Mouse (Mus musculus): Measurements from ENCODE around the gene Ackr1.
A peak's percentile ranks its signal among the peaks of the same experiment; 100 is the strongest.

Ackr1 gene

DNA sequence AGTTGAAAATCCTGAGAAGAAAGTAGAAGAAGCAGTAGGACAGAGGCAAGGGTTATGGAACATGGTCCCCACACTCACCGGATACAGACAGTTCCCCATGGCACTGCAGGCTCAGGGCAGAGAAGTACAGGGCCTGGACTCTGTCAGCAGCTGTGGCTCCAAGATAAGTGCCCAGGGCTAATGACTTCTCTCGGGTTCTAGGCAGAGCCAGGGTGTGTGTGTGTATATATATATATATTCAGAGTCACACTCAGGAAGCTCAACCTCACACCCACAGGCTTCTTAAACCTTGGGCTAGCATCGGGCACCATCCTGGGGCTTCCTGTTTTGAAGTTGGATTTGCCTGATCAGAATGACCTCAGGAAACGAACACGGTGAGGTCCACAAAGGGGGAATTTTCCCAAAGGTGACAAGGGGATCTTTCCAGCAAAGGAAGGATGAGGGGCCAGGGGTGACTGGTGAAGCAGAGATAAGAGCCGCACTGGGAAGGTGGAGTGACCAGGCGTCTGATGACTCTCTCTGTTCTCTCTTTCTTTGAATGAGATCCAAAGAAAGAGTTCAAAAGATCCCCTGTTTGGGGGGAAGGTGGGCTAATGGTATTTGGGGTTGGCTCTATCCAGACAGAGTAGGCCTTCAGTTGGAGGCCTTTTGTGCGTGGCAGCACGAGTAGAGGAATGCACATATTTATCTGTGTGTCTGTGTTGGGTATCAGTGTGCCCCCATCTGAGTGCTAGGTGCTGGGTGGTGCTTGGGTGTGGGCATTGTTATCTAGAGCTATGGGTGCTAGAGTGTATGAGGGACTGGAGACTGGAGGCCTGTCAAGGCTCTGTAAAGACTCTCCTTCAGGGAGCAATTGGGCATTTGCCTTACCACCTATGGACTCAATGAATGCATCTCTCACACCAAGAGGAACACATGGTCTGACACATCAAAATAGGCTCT lies at the start of gene Ackr1:
TSS of gene Ackr1 (minus strand) at position 439 of the 942 bp plus-strand sequence.
- DNase-seq (ENCODE audit: low read depth, low spot score): no peak

GRCm38 (mm10) chr1:173381436-173381835 lies 47.9 kb upstream of the Ackr1 start:
- DNase-seq (ENCODE audit: low read depth, low spot score): no peak

GRCm38 (mm10) chr1:173377380-173378112 lies 44.0 kb upstream of the Ackr1 start:
- DNase-seq (ENCODE audit: low read depth, low spot score): peak; percentile 45

DNA sequence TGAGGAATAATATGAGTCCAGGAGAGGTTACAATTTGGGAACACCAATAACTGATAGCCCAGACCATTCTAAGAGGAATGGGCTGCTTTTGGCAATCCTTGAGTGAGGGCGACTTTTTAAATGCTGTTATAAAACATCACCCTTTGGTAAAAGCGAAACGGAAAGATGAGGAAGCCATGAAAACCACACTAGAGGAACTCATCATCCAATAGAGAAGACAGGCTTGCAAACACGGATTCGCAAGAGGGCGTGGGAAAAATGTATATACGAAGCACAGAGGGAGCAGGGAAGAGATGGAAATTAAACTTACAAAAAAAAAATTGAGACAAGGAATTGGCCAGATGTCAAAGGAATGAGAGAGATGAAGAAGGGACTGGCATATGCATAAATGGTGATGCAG lies 40.5 kb upstream of the Ackr1 start:
- DNase-seq (ENCODE audit: low read depth, low spot score): no peak

- no peak for DNase-seq (ENCODE audit: low read depth, low spot score)
These were observed 38.0 kb upstream of the Ackr1 start for GRCm38 (mm10) chr1:173371586-173371985.

- DNase-seq (ENCODE audit: low read depth, low spot score): no peak
These were observed 36.9 kb upstream of the Ackr1 start for GRCm38 (mm10) chr1:173370456-173370855.

- no peak for DNase-seq (ENCODE audit: low read depth, low spot score)
These were observed 36.1 kb upstream of the Ackr1 start for GRCm38 (mm10) chr1:173369611-173370010.

GRCm38 (mm10) chr1:173367356-173368046 lies 34.0 kb upstream of the Ackr1 start, which contains the start of gene Cadm3:
Gene Cadm3, minus strand, starts transcription at chr1:173367695.
- no peak for DNase-seq (ENCODE audit: low read depth, low spot score)

GRCm38 (mm10) chr1:173366701-173367355 lies 33.3 kb upstream of the Ackr1 start:
- DNase-seq (ENCODE audit: low read depth, low spot score): no peak

DNA sequence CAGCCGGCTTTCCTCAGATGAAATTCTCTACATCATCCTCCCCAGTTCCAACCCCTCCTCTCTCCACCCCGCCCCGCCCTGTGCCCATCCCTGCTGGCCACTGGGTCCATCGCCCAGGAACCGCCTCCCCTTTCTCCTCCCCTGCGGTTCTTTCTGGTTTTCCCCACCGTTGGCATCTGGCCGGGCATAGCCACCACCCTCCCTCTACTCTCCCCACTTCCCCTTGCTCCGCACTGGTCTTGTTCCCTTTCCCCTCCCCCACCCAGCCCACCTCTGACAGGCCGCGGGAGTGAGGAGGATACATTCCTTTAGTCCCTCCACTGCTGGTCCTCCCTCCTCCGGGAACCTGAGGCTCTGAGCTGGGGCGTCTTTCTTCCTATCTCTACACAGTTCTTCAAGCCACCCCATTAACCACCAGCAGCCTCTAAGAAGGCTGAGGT lies 32.4 kb upstream of the Ackr1 start:
- no peak for DNase-seq (ENCODE audit: low read depth, low spot score)

DNA sequence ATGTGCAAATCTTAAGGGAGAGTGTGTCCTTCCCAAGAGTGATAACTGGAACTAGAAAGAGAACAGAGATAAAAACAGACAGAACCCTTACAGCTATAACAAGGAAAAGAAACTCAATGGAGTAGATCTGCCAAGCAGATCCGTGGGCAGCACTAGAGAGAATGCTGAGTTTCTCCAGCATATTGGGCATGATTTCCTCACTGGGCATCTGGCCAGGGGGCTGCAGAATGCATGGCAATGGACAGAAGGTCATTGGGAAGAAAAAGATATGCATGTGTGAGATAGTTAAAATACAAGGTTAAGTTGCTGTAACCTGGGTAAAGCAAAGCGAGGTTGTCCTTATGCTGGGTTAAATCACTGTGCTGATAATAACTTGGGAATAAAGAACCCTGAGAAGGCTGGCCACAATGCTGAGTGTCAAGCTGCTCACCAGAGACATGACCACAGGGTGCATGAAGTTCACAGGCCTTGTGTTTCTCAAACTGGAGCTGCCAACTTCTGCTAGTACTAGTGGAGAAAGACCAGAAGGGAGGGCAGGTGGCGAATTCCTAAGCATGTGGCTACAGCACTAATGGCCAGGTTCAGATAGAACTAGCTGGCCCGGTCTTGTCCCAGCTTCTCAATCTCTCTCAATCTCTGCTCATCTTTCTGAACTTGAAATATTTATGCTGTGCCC lies 30.7 kb upstream of the Ackr1 start:
- DNase-seq (ENCODE audit: low read depth, low spot score): no peak

DNA sequence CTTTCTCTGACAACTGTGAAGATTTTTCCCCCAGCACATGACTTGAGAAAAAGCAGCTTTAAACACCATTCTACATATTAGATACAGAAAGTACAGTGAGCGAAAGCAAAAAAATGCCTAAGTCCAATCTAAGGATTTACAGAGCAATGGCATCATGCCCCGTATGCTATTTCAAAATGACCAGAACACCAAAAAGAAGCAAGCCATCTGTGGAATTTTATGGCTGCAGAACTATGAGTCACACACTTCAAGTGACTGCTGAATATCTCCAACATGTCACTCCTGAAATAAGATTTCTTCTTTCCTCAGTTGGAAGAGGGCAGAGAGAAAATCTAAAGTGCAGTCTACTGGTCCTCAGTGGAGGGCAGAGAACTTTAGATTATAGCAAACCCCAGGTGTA lies 29.9 kb upstream of the Ackr1 start:
- DNase-seq (ENCODE audit: low read depth, low spot score): no peak

GRCm38 (mm10) chr1:173361651-173362050 lies 28.1 kb upstream of the Ackr1 start:
- peak; percentile 40 for DNase-seq (ENCODE audit: low read depth, low spot score)

GRCm38 (mm10) chr1:173359590-173360290 lies 26.2 kb upstream of the Ackr1 start:
- no peak for DNase-seq (ENCODE audit: low read depth, low spot score)

DNA sequence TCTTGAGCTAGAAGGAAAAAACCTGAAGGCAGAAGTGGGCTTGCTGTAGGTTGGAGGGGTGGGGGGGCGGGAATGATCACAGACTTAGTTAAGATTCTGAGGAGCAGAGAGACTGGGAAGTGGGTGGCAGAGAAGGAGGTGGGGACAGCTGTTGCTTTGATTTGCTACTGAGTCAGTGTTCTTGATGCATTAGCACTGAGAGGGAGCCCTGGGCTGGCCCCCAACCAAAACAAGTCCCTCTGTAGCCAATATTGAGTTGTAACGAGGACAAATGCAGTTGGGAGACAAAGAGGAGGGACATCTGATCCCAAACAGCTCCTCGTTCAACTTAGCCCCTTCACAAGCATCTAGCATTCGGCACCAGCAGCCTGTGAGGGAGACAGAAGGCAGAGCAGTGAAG lies 24.2 kb upstream of the Ackr1 start:
- no peak for DNase-seq (ENCODE audit: low read depth, low spot score)

DNA sequence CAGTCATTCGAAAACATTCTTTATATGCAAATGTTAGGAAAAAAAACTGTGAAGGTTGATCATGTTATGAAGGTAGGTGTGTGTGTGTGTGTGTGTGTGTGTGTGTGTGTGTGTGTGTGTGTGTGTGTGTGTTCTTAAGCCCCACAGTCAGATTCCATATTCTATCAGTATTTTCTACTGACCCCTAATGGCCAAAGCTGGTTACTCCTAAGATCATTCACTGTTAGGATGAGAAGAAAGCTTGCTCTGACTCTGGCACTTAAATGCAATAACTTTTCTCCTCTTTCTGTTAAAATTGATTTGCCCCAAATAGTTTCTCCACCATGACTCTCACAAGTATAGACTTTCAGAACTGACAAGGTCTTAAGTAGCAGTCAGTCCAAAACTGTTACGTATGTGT lies 23.1 kb upstream of the Ackr1 start:
- no peak for DNase-seq (ENCODE audit: low read depth, low spot score)

DNA sequence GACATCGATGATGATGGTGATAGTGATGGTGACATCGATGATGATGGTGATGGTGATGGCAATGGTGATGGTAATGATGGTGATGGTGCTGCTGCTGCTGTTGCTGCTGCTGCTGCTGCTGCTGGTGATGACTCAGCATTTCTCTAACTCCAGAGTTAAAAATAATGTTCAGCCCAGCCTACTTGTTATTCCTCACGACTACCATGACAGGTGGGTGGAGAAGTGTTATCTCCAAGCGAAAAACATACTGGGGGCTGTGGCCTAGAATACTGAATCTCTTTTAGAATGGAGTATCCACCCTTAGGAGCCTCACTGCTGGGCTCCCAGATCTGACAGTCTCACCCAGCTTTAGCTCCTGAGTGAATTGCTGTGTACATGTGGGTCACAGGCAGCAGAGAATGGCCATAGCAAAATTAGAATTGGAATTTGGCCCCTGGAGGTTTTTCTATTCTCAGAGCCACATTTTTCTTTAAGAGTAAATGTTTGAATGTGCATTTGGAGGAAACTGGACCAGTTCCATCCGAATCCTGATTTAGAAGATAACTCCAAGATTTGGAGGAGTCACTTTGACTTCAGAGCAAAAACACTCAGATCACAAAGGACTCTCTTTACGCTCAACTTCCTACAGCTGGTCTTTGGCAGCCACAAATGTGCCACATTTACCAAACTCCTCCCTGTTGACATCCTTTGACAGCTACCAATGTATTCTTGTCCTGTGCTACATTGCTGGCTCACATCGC lies 21.7 kb upstream of the Ackr1 start:
- no peak for DNase-seq (ENCODE audit: low read depth, low spot score)

GRCm38 (mm10) chr1:173350372-173350957 lies 16.9 kb upstream of the Ackr1 start, which contains the start of gene Aim2:
Gene Aim2, plus strand, starts transcription at chr1:173350879.
- no peak for DNase-seq (ENCODE audit: low read depth, low spot score)

- peak; percentile 41 for DNase-seq (ENCODE audit: low read depth, low spot score)
These were observed 16.4 kb upstream of the Ackr1 start for GRCm38 (mm10) chr1:173349946-173350345.
